Mouse (Mus musculus) liver, embryonic 15.5 days (tissue): ENCODE data around the gene Zdhhc8. TPM values are rescaled to one million over a fixed set of nuclear protein-coding genes. Genes with fewer than 3 reads are reported as not detected.

Experiments used
- ATAC-seq: fragments of 200-750 bp; cut with Nextera tagmentation; 2 replicates; pipeline ENCODE4 v1.8.0; 2017; ENCODE audit warnings: moderate number of reproducible peaks, mild to moderate bottlenecking, moderate library complexity; ENCODE audit not compliant: insufficient read depth
- H3K27ac ChIP-seq: fragments of 300-500 bp; sonication (generic); replicated peaks from 2 replicates; pipeline ENCODE4 v1.5.1; 2015; ENCODE audit warnings: mild to moderate bottlenecking, inconsistent platforms
- H3K27me3 ChIP-seq: fragments of 300-500 bp; sonication (generic); 2 replicates; pipeline ENCODE4 v1.6.1; 2015; ENCODE audit warnings: mild to moderate bottlenecking, inconsistent platforms
- H3K36me3 ChIP-seq: fragments of 300-500 bp; sonication (generic); replicated peaks from 2 replicates; pipeline ENCODE4 v1.6.1; 2015; ENCODE audit warnings: moderate library complexity, mild to moderate bottlenecking, inconsistent platforms
- H3K4me1 ChIP-seq: fragments of 300-500 bp; sonication (generic); replicated peaks from 2 replicates; pipeline ENCODE4 v1.6.1; 2015; ENCODE audit warnings: inconsistent platforms
- H3K4me2 ChIP-seq: fragments of 300-500 bp; sonication (generic); 2 replicates; pipeline ENCODE4 v1.6.1; 2015; ENCODE audit warnings: moderate library complexity, mild to moderate bottlenecking, inconsistent platforms
- H3K4me3 ChIP-seq: fragments of 300-500 bp; sonication (generic); replicated peaks from 2 replicates; pipeline ENCODE4 v1.5.1; 2015; ENCODE audit warnings: mild to moderate bottlenecking, inconsistent platforms
- H3K9ac ChIP-seq: fragments of 300-500 bp; sonication (generic); 2 replicates; pipeline ENCODE4 v1.6.1; 2015; ENCODE audit warnings: moderate library complexity, mild to moderate bottlenecking, inconsistent platforms
- H3K9me3 ChIP-seq: fragments of 300-500 bp; sonication (generic); replicated peaks from 2 replicates; pipeline ENCODE4 v1.6.1; 2016; ENCODE audit warnings: inconsistent platforms
- WGBS: fragments of 180-500 bp; shearing (Covaris S2); methylation state at CpG from one replicate; pipeline ENCODE4 v1.1.7; 2015; ENCODE audit warnings: mixed read lengths; ENCODE audit not compliant: insufficient replicate concordance; 5-methylcytosine and 5-hydroxymethylcytosine counted together
- polyA plus RNA-seq: library from polyadenylated mRNA; unstranded; fragments of >200 nt; fragmentation: Nextera tagmentation; extraction: Ambion mirVana; gene quantifications from 2 replicates; pipeline ENCODE4 v1.2.1, GENCODE M21; 2015

Gene Zdhhc8
- polyA plus RNA-seq = 1.6 and 2.2 TPM in 2 replicates

DNA sequence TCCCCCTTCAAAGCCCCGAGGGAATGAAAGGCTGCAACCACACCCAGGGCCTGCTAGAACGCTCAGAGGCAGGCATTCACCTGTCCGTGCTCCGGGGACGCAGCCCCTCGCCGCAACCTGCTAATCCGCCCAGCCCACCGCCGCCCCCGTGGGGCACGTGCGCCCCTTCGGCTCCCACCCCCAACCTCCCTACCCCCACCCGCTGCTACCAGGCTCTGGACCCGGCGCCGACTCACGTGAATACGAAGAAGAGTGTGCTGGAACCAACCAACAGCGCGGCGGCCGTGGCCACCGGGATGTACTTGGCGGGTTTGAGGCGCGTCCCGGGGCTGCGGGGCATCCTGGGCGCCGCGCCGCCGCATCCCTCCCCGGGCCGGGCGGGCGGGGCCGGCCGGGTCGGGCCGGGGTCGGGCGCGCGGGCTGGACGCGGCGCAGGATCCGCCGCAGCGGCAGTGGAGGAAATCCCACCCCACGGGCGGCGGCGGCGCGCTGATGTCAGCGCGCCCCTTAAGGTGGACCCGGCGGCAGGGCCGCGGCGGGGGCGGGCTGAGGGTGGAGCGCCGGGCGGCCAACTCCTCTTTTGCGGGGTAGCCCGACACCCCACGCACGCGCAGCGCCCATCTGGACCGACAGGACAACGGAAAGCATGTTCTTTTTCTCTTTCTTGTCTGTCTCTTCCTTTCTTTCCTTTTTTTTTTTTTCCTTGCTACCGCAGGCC lies at the start of gene Zdhhc8:
Gene Zdhhc8 (minus strand): TSS at position 466 of the 718 bp plus-strand sequence.
- H3K27ac ChIP-seq = peak within 1 kb of the TSS; percentile 6; the same call in 1 of the 2 replicates
- H3K36me3 ChIP-seq = peaks cover 20% of the 10 kb centered on the region
- H3K9ac ChIP-seq = peak within 1 kb of the TSS; percentile 45
- H3K4me1 ChIP-seq = peaks cover 37% of the 10 kb centered on the region
- WGBS = under 1% methylated on average over 79 of the region's 79 CpGs
- H3K9me3 ChIP-seq = no peaks in the 10 kb centered on the region
- peak within 1 kb of the TSS; percentile 64 for H3K4me3 ChIP-seq
- ATAC-seq = peak; percentile 49
- peak within 1 kb of the TSS; percentile 71 for H3K4me2 ChIP-seq
- peaks cover 39% of the 10 kb centered on the region for H3K27me3 ChIP-seq

DNA sequence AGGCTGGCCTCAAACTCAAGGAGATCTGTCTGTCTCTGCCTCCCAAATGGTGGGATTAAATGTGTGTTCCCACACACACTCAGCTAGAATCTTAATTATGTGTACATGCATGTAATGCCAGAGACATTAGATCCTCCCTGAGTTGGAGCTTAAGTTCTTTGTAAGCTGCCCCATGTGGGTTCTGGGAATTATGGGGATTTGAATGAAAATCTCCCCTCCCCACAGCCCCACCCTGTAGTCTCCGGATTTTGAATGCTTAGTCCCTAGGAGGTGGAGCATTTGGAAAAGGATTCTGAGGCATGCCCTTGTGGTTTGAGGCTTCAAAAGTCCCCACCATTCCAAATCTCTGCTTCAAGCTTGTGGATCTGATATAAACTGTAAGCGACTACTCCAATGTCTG lies 40.2 kb upstream of the Zdhhc8 start:
- WGBS = 79% methylated on average over 2 of the region's 2 CpGs
- no peak overlapping the region for H3K4me3 ChIP-seq
- H3K9ac ChIP-seq = no peak overlapping the region
- no peaks in the 10 kb centered on the region for H3K9me3 ChIP-seq
- no peak overlapping the region for H3K27ac ChIP-seq
- no peaks in the 10 kb centered on the region for H3K27me3 ChIP-seq
- H3K4me1 ChIP-seq = no peaks in the 10 kb centered on the region
- no peak overlapping the region for H3K4me2 ChIP-seq
- peaks cover 98% of the 10 kb centered on the region for H3K36me3 ChIP-seq
- ATAC-seq = no peak

DNA sequence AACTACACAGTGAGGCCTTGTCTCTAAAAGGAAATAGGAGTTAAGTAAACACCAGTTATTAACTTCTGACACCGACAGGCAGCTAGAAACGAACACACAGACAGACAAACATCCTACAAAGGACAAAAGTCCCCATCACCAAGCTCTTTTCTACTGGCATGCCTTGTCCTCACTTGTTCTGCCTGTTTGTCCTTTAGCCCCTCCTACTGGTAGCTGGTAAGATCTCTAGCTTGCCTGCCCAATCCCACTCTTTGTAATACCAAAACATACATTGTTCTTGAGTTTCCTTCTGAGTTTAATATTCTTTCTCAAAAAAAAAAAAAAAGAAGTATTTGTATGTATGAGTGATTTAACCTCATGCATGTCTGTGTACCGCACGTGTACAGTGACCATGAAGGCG lies 33.2 kb upstream of the Zdhhc8 start:
- Histone ChIP-seq H3K36me3 (peaks cover 95% of the 10 kb centered on the region), H3K9me3 (no peaks in the 10 kb centered on the region), H3K27me3 (no peaks in the 10 kb centered on the region), H3K4me1 (no peaks in the 10 kb centered on the region), H3K4me3 (no peak overlapping the region), H3K27ac (no peak overlapping the region), H3K4me2 (no peak overlapping the region), H3K9ac (no peak overlapping the region)
- WGBS = 80% methylated on average over 5 of the region's 5 CpGs
- ATAC-seq = no peak

DNA sequence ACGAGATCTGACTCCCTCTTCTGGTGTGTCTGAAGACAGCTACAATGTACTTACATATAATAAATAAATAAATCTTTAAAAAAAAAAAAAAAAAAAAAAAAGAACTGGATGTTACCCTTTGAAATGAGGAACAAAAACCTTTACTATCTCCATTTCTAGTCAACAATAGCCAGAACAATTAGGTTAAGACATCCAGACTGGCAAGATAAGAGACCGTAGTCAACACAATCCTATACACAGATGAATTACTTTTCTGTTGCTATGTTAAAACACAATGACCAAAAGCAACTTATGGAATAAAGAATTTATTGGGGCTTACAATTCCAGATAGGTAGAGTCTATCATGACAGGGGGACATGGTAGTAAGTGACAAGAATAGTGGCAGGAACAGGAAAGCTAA lies 30.1 kb upstream of the Zdhhc8 start:
- Histone ChIP-seq H3K27ac (no peak overlapping the region), H3K9ac (no peak overlapping the region), H3K4me2 (no peak overlapping the region), H3K27me3 (no peaks in the 10 kb centered on the region), H3K4me3 (no peak overlapping the region), H3K9me3 (no peaks in the 10 kb centered on the region), H3K36me3 (peaks cover 91% of the 10 kb centered on the region), H3K4me1 (no peaks in the 10 kb centered on the region)
- WGBS = 86% methylated on average over 2 of the region's 2 CpGs
- no peak for ATAC-seq

DNA sequence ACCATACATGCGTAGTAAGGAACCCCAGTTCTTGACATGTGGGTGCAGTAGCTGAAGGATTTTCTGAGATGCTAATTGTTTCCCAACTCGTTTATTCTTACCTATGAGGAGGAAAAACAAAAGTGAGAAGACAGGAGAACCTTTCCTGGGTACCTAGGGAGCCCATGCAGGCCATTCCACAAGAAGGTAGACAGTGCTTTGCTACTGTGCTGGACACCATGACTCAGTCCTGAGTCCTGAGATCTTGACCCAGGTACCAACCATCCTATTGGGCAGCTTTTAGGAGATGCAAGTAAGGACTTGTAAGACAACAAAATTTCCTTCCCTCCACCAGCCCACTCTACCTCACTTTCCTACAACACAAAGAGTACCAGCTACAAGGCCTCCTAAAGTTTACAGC lies 23.3 kb upstream of the Zdhhc8 start, which contains the start of gene Gm49776:
Gene Gm49776 (minus strand): TSS at position 101 of the 400 bp plus-strand sequence.
- Histone ChIP-seq H3K4me3 (no peak within 1 kb of the TSS), H3K9me3 (no peaks in the 10 kb centered on the region), H3K36me3 (peaks cover 95% of the 10 kb centered on the region), H3K9ac (no peak within 1 kb of the TSS), H3K4me2 (no peak within 1 kb of the TSS), H3K27me3 (no peaks in the 10 kb centered on the region), H3K4me1 (0 out of 2 replicates have a peak, but pooled peaks cover 8% of the 10 kb centered on the region), H3K27ac (no peak within 1 kb of the TSS)
- 77% methylated on average over 2 of the region's 2 CpGs for WGBS
- no peak for ATAC-seq

DNA sequence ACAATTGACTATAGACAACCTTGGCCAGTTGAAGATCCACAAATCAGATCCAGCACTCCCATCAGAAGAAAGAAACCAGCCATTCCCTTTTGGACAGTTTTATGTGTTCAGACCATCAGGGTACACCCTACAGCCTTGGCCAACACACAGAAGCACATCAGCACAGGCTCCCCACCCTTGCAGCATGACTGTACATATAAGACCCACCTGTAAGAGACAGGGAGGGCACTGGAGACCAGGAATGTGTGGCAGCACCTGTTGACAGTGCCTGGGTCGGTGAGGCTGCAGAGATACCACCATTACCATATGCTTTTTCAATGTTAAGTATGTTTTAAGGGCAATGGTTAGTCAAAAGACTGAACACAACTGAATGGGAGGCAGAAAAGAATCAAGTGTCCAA lies 18.9 kb upstream of the Zdhhc8 start:
- no peak overlapping the region for H3K4me2 ChIP-seq
- WGBS = 76% methylated on average over 1 of the region's 1 CpGs
- no peak overlapping the region for H3K4me3 ChIP-seq
- ATAC-seq = no peak
- no peak overlapping the region for H3K9ac ChIP-seq
- no peaks in the 10 kb centered on the region for H3K9me3 ChIP-seq
- H3K4me1 ChIP-seq = peaks cover 43% of the 10 kb centered on the region
- no peak overlapping the region for H3K27ac ChIP-seq
- H3K27me3 ChIP-seq = no peaks in the 10 kb centered on the region
- H3K36me3 ChIP-seq = peaks cover 87% of the 10 kb centered on the region

DNA sequence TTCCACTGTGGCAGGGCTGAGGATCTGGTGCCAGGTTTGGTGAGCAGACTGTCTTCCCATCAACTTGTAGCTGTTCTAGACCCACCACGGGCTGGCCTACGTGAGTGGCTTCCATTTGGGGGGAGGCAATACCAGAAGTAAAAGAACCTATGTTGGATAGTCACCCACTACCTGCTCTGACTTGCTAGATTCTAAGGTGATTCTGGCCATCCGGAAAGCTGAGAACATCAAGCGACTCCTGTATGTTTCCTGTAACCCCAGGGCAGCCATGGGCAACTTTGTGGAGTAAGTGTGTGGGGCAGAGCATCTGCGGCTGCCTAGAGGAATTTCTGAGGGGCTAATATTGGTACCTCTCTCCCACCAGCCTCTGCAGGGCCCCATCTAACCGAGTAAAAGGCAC lies 17.8 kb upstream of the Zdhhc8 start:
- 80% methylated on average over 6 of the region's 6 CpGs for WGBS
- H3K9me3 ChIP-seq = no peaks in the 10 kb centered on the region
- peaks cover 44% of the 10 kb centered on the region for H3K4me1 ChIP-seq
- no peak overlapping the region for H3K9ac ChIP-seq
- no peak for ATAC-seq
- H3K4me2 ChIP-seq = no peak overlapping the region
- no peak overlapping the region for H3K27ac ChIP-seq
- peaks cover 76% of the 10 kb centered on the region for H3K36me3 ChIP-seq
- no peak overlapping the region for H3K4me3 ChIP-seq
- no peaks in the 10 kb centered on the region for H3K27me3 ChIP-seq

DNA sequence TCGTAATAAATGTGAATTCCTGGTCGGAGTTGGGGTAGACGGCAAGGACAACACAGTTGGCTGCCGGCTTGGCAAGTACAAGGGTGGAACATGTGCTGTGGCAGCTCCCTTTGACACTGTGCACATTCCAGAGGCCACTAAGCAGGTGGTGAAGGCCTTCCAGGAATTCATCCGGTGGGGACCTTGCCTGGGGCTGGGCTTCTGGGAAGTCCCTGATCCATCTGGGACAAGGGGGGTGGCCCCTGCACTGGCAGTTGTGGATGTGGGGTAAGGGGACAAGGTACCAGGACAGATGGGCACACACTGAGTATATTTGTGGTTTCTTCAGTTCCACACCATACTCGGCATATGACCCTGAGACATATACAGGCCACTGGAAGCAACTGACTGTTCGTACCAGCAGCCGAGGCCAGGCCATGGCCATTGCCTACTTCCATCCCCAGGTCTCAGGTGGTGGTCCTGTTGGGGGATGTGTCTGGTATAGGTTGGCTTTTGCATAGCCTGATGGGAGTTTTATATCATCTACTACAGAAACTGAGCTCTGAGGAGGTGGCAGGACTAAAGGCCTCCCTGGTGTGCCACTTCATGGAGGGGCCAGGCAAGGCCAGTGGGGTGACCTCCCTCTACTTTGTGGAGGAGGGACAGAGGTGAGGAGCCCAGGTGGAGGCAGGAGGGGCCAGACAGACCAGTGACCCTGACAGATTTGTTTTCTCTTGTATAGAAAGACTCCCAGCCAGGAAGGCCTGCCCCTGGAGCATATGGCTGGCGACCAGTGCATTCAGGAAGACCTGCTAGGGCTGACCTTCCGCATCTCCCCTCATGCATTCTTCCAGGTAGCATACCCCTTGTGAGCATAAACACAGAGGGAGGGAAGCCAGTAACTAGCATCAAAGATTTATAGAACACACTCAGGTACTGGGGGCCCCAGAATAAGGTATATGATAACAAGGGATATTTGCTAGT lies 16.2 kb upstream of the Zdhhc8 start:
- no peak for ATAC-seq
- peaks cover 60% of the 10 kb centered on the region for H3K4me1 ChIP-seq
- peaks cover 71% of the 10 kb centered on the region for H3K36me3 ChIP-seq
- H3K9me3 ChIP-seq = no peaks in the 10 kb centered on the region
- no peaks in the 10 kb centered on the region for H3K27me3 ChIP-seq
- 73% methylated on average over 10 of the region's 10 CpGs for WGBS
- peak overlapping the region; percentile 84 for H3K9ac ChIP-seq
- H3K4me2 ChIP-seq = peak overlapping the region; percentile 91
- no peak overlapping the region for H3K27ac ChIP-seq
- H3K4me3 ChIP-seq = peak overlapping the region; percentile 81

DNA sequence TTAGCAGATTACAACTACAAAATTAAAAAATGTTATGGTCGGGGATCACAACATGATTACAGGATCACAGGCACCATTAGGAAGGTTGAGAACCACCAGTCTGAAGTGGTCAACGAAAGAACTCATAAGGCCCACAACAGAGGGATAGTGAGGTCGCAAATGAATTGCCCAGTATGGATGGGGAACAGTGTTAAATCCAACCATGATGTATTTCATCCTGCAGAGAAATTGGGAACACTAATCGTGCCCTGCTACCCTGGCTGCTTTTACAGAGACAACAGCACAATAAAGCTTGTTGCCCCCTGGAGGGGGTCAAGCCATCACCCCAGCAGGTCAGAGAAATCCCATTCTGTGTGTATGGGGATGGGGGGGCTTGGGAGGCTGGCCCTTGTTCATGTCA lies 15.3 kb upstream of the Zdhhc8 start:
- H3K9me3 ChIP-seq = no peaks in the 10 kb centered on the region
- H3K27me3 ChIP-seq = no peaks in the 10 kb centered on the region
- no peak for ATAC-seq
- peak overlapping the region; percentile 81 for H3K4me3 ChIP-seq
- H3K4me2 ChIP-seq = peak overlapping the region; percentile 91
- H3K4me1 ChIP-seq = peaks cover 64% of the 10 kb centered on the region
- H3K27ac ChIP-seq = peak overlapping the region; percentile 88; the same call in 1 of the 2 replicates
- 47% methylated on average over 4 of the region's 4 CpGs for WGBS
- H3K36me3 ChIP-seq = peaks cover 71% of the 10 kb centered on the region
- peak overlapping the region; percentile 84 for H3K9ac ChIP-seq

DNA sequence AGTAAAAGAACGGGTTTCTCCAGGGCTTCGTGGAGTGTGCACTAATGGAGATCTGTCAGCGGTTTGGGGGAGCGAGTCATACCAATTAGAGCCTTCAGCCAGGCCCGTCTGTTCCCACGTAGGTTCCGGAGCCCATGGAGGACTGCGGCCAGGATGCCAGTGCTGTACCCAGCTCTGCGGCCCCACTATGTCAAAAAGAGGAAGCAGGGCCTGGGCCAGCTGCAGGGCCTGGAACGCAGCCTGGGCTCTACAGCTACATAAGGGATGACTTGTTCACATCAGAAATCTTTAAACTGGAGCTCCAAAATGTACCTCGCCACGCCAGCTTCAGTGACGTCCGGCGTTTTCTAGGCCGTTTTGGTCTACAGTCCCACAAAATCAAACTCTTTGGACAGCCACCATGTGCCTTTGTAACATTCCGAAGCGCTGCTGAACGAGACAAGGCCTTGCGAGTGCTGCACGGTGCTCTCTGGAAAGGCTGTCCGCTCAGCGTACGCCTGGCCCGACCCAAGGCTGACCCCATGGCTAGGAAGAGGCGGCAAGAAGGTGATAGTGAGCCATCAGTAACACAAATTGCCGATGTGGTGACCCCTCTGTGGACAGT lies 14.5 kb upstream of the Zdhhc8 start:
- H3K4me3 ChIP-seq = peak overlapping the region; percentile 81
- 1% methylated on average over 27 of the region's 27 CpGs for WGBS

More for the DNA sequence above, 14.5 kb upstream of the Zdhhc8 start:
- no peaks in the 10 kb centered on the region for H3K9me3 ChIP-seq
- H3K4me1 ChIP-seq = peaks cover 64% of the 10 kb centered on the region
- H3K27ac ChIP-seq = peak overlapping the region; percentile 88
- no peaks in the 10 kb centered on the region for H3K27me3 ChIP-seq
- H3K9ac ChIP-seq = peak overlapping the region; percentile 84
- ATAC-seq = peak; percentile 13
- peaks cover 71% of the 10 kb centered on the region for H3K36me3 ChIP-seq
- peak overlapping the region; percentile 91 for H3K4me2 ChIP-seq
